Mouse (Mus musculus) midbrain, postnatal 0 days (tissue): ENCODE data around the gene Ak8. TPM values are rescaled to one million over a fixed set of nuclear protein-coding genes. Genes with fewer than 3 reads are reported as not detected.

Source experiments
- ATAC-seq: fragments of 200-750 bp; cut with Nextera tagmentation; 2 replicates; pipeline ENCODE4 v1.8.0; 2017; ENCODE audit warnings: moderate number of reproducible peaks, mild to moderate bottlenecking, moderate TSS enrichment, moderate library complexity; ENCODE audit not compliant: low FRiP score
- DNase-seq: peaks from one replicate; pipeline ENCODE4 v3.0.0-alpha.2; 2015; ENCODE audit warnings: low spot score
- H3K27ac ChIP-seq: fragments of 300-500 bp; sonication (generic); 2 replicates; pipeline ENCODE4 v1.5.1; 2014; ENCODE audit warnings: low read depth, mild to moderate bottlenecking, low read length, mixed read lengths
- H3K27me3 ChIP-seq: fragments of 300-500 bp; sonication (generic); 2 replicates; pipeline ENCODE4 v1.6.1; 2014; ENCODE audit warnings: low read length, control low read depth, mixed read lengths; ENCODE audit not compliant: insufficient read depth
- H3K36me3 ChIP-seq: fragments of 300-500 bp; sonication (generic); 2 replicates; pipeline ENCODE4 v1.6.1; 2014; ENCODE audit warnings: low read length, control low read depth, mixed read lengths; ENCODE audit not compliant: insufficient read depth
- H3K4me1 ChIP-seq: fragments of 300-500 bp; sonication (generic); 2 replicates; pipeline ENCODE4 v1.6.1; 2014; ENCODE audit warnings: mild to moderate bottlenecking, control low read depth, antibody characterized with exemption, low read length, mixed read lengths; ENCODE audit not compliant: insufficient read depth
- H3K4me2 ChIP-seq: fragments of 300-500 bp; sonication (generic); 2 replicates; pipeline ENCODE4 v1.6.1; 2014; ENCODE audit warnings: low read depth, mild to moderate bottlenecking, low read length, mixed read lengths; ENCODE audit not compliant: poor library complexity, severe bottlenecking
- H3K4me3 ChIP-seq: fragments of 300-500 bp; sonication (generic); 2 replicates; pipeline ENCODE4 v1.5.1; 2014; ENCODE audit warnings: low read depth, mild to moderate bottlenecking, low read length, moderate library complexity
- H3K9ac ChIP-seq: fragments of 300-500 bp; sonication (generic); replicated peaks from 2 replicates; pipeline ENCODE4 v1.6.1; 2014; ENCODE audit warnings: mild to moderate bottlenecking, low read length, moderate library complexity, mixed read lengths; ENCODE audit not compliant: poor library complexity, severe bottlenecking
- H3K9me3 ChIP-seq: fragments of 300-500 bp; sonication (generic); 2 replicates; pipeline ENCODE4 v1.6.1; 2016; ENCODE audit warnings: low read length, control low read depth
- CTCF ChIP-seq: IDR thresholded peaks from 2 replicates; pipeline ENCODE4 v1.5.1; 2016; ENCODE audit warnings: antibody characterized with exemption, mild to moderate bottlenecking
- WGBS: fragments of 180-500 bp; shearing (Covaris S2); extraction: QIAGEN DNeasy Blood & Tissue Kit; methylation state at CpG from one replicate; pipeline ENCODE4 v1.1.7; 2014; 5-methylcytosine and 5-hydroxymethylcytosine counted together
- polyA plus RNA-seq: library from polyadenylated mRNA; unstranded; fragments of >200 nt; fragmentation: Nextera tagmentation; extraction: Ambion mirVana; gene quantifications from 2 replicates; pipeline ENCODE4 v1.2.1, GENCODE M21; 2015
- total RNA-seq: library from RNA; depleted of rRNA; stranded (reverse); fragments of >200 nt; gene quantifications from 2 replicates; pipeline ENCODE4 v1.2.3, GENCODE M21; 2014

Gene Ak8
- total and polyA plus RNA-seq, 2 experiments from 2014 or later, result 2.3 to 4.9 TPM

- Histone ChIP-seq H3K4me2 (no peak overlapping the region), H3K9me3 (no peaks in the 10 kb centered on the region), H3K9ac (0 out of 2 replicates have a peak overlapping the region, but pooled peaks have one; percentile 9), H3K4me3 (no peak overlapping the region), H3K4me1 (peaks cover 10% of the 10 kb centered on the region; the same call in 1 of the 2 replicates), H3K27me3 (no peaks in the 10 kb centered on the region; the same call in 1 of the 2 replicates), H3K27ac (no peak overlapping the region), H3K36me3 (no peaks in the 10 kb centered on the region)
- DNase-seq (no peak), ATAC-seq (no peak)
- WGBS, result 38% methylated on average over 8 of the region's 8 CpGs
- no peak for TF ChIP-seq CTCF
These were observed 52.4 kb downstream of the Ak8 start for GRCm38 (mm10) chr2:28752388-28752787.

GRCm38 (mm10) chr2:28755451-28755850, 55.5 kb downstream of the Ak8 start:
- WGBS, result 2% methylated on average over 7 of the region's 7 CpGs
- no peaks in the 10 kb centered on the region for H3K27me3 ChIP-seq
- peaks cover 7% of the 10 kb centered on the region; the same call in 1 of the 2 replicates for H3K4me1 ChIP-seq
- ATAC-seq, result 0 out of 2 replicates have a peak, but pooled peaks have one; percentile 8
- H3K9me3 ChIP-seq, result no peaks in the 10 kb centered on the region
- H3K9ac ChIP-seq, result no peak overlapping the region
- H3K27ac ChIP-seq, result no peak overlapping the region
- TF ChIP-seq CTCF, result peak; percentile 90
- no peak overlapping the region for H3K4me2 ChIP-seq
- no peak overlapping the region for H3K4me3 ChIP-seq
- no peaks in the 10 kb centered on the region for H3K36me3 ChIP-seq
- peak; percentile 83 for DNase-seq

GRCm38 (mm10) chr2:28756201-28756600, 56.2 kb downstream of the Ak8 start:
- H3K4me3 ChIP-seq, result no peak overlapping the region
- 0 out of 2 replicates have a peak overlapping the region, but pooled peaks have one; percentile 19 for H3K9ac ChIP-seq
- H3K27ac ChIP-seq, result no peak overlapping the region
- ATAC-seq (no peak), DNase-seq (peak; percentile 81)
- no peak overlapping the region for H3K4me2 ChIP-seq
- no peaks in the 10 kb centered on the region for H3K36me3 ChIP-seq
- TF ChIP-seq CTCF, result peak; percentile 82
- no peaks in the 10 kb centered on the region for H3K27me3 ChIP-seq
- H3K9me3 ChIP-seq, result no peaks in the 10 kb centered on the region
- peaks cover 3% of the 10 kb centered on the region; the same call in 1 of the 2 replicates for H3K4me1 ChIP-seq
- WGBS, result 39% methylated on average over 4 of the region's 4 CpGs

- no peak for TF ChIP-seq CTCF
- H3K4me3 ChIP-seq, result no peak overlapping the region
- 20% methylated on average over 4 of the region's 4 CpGs for WGBS
- no peak overlapping the region for H3K4me2 ChIP-seq
- no peaks in the 10 kb centered on the region for H3K4me1 ChIP-seq
- H3K27me3 ChIP-seq, result no peaks in the 10 kb centered on the region
- H3K9ac ChIP-seq, result no peak overlapping the region
- no peaks in the 10 kb centered on the region for H3K9me3 ChIP-seq
- ATAC-seq (no peak), DNase-seq (no peak)
- no peaks in the 10 kb centered on the region for H3K36me3 ChIP-seq
- H3K27ac ChIP-seq, result no peak overlapping the region
These were observed 59.5 kb downstream of the Ak8 start for GRCm38 (mm10) chr2:28759441-28759840.

- no peaks in the 10 kb centered on the region for H3K27me3 ChIP-seq
- H3K27ac ChIP-seq, result no peak overlapping the region
- no peak overlapping the region for H3K9ac ChIP-seq
- TF ChIP-seq CTCF, result no peak
- WGBS, result 89% methylated on average over 4 of the region's 4 CpGs
- ATAC-seq (no peak), DNase-seq (no peak)
- H3K4me1 ChIP-seq, result no peaks in the 10 kb centered on the region
- H3K36me3 ChIP-seq, result no peaks in the 10 kb centered on the region
- no peak overlapping the region for H3K4me2 ChIP-seq
- H3K9me3 ChIP-seq, result no peaks in the 10 kb centered on the region
- H3K4me3 ChIP-seq, result no peak overlapping the region
These were observed 66.6 kb downstream of the Ak8 start for GRCm38 (mm10) chr2:28766590-28766989.

GRCm38 (mm10) chr2:28767041-28767440, 67.1 kb downstream of the Ak8 start:
- no peak for TF ChIP-seq CTCF
- no peak overlapping the region for H3K27ac ChIP-seq
- WGBS, result 91% methylated on average over 2 of the region's 2 CpGs
- no peak overlapping the region for H3K4me3 ChIP-seq
- DNase-seq, result no peak
- no peak overlapping the region for H3K4me2 ChIP-seq
- no peaks in the 10 kb centered on the region for H3K27me3 ChIP-seq
- H3K36me3 ChIP-seq, result no peaks in the 10 kb centered on the region
- ATAC-seq, result no peak
- H3K4me1 ChIP-seq, result no peaks in the 10 kb centered on the region
- no peaks in the 10 kb centered on the region for H3K9me3 ChIP-seq
- H3K9ac ChIP-seq, result no peak overlapping the region
